Mouse (Mus musculus) brain, embryonic 14.5 days (tissue): Measurements from ENCODE around the gene H2al1j.

Experiments
- CTCF ChIP-seq: fragments of 200-500 bp; IDR thresholded peaks from 2 replicates; pipeline ENCODE4 v1.5.1; 2012; ENCODE audit warnings: inconsistent platforms, mild to moderate bottlenecking, moderate library complexity, borderline replicate concordance; ENCODE audit not compliant: insufficient read depth, insufficient read length; ENCODE audit errors: extremely low read depth
- POLR2A ChIP-seq: fragments of 200-500 bp; IDR thresholded peaks from 2 replicates; pipeline ENCODE4 v1.6.1; 2012; ENCODE audit warnings: mild to moderate bottlenecking, inconsistent platforms, borderline replicate concordance; ENCODE audit not compliant: poor library complexity, insufficient read depth, insufficient read length, severe bottlenecking; ENCODE audit errors: extremely low read depth

DNA sequence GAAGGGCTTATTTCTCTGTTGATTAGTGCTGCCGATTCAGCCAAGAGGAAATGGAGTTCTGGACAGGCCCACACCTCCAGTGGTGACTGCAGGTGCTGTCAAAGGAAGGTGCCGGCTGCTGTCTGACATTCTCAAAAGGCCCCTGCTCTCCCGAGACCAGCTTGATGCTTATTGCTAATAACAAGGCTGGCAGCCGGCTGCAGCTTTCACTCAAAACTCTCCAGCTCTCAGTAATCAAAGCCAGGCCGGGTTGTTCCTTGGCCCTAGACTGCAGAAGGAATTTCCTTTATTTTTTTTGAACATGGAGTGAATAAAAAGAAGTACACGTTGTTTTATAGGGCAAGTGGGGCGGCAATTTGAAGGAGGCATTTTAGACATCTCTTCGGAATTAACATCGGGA, 18.1 kb downstream of the H2al1j start:
- no peak for TF ChIP-seq POLR2A
- no peak for TF ChIP-seq CTCF
